Mouse (Mus musculus) midbrain, embryonic 13.5 days (tissue): ENCODE results near the gene Rpa2. TPM values are rescaled to one million over a fixed set of nuclear protein-coding genes. Genes with fewer than 3 reads are reported as not detected.
"Not testable (repeated sequence)": the region's sequence is repeated elsewhere in the genome, so short reads cannot be mapped to it uniquely, and the experiment has no call there.

Experiments used
- ATAC-seq: fragments of 200-750 bp; cut with Nextera tagmentation; 2 replicates; pipeline ENCODE4 v1.8.0; 2017; ENCODE audit warnings: mild to moderate bottlenecking, moderate TSS enrichment, moderate library complexity
- H3K27ac ChIP-seq: fragments of 300-500 bp; sonication (generic); 2 replicates; pipeline ENCODE4 v1.5.1; 2015; ENCODE audit warnings: inconsistent platforms, mild to moderate bottlenecking, moderate library complexity
- H3K27me3 ChIP-seq: fragments of 300-500 bp; sonication (generic); 2 replicates; pipeline ENCODE4 v1.6.1; 2015; ENCODE audit warnings: mild to moderate bottlenecking, inconsistent platforms
- H3K36me3 ChIP-seq: fragments of 300-500 bp; sonication (generic); 2 replicates; pipeline ENCODE4 v1.6.1; 2015; ENCODE audit warnings: mild to moderate bottlenecking, inconsistent platforms
- H3K4me1 ChIP-seq: fragments of 300-500 bp; sonication (generic); replicated peaks from 2 replicates; pipeline ENCODE4 v1.6.1; 2015; ENCODE audit warnings: inconsistent platforms
- H3K4me2 ChIP-seq: fragments of 300-500 bp; sonication (generic); replicated peaks from 2 replicates; pipeline ENCODE4 v1.6.1; 2015; ENCODE audit warnings: moderate library complexity, mild to moderate bottlenecking, inconsistent platforms
- H3K4me3 ChIP-seq: fragments of 300-500 bp; sonication (generic); replicated peaks from 2 replicates; pipeline ENCODE4 v1.5.1; 2015; ENCODE audit warnings: mild to moderate bottlenecking, inconsistent platforms
- H3K9ac ChIP-seq: fragments of 300-500 bp; sonication (generic); replicated peaks from 2 replicates; pipeline ENCODE4 v1.6.1; 2015; ENCODE audit warnings: mild to moderate bottlenecking, inconsistent platforms
- H3K9me3 ChIP-seq: fragments of 300-500 bp; sonication (generic); 2 replicates; pipeline ENCODE4 v1.6.1; 2016; ENCODE audit warnings: mild to moderate bottlenecking, inconsistent platforms
- WGBS: fragments of 180-500 bp; shearing (Covaris S2); methylation state at CpG from one replicate; pipeline ENCODE4 v1.1.7; 2015; 5-methylcytosine and 5-hydroxymethylcytosine counted together
- polyA plus RNA-seq: library from polyadenylated mRNA; unstranded; fragments of >200 nt; fragmentation: Nextera tagmentation; extraction: Ambion mirVana; gene quantifications from 2 replicates; pipeline ENCODE4 v1.2.1, GENCODE M21; 2015

Gene Rpa2
- polyA plus RNA-seq, 1 experiment from 2014 or later = 58.6 TPM

DNA sequence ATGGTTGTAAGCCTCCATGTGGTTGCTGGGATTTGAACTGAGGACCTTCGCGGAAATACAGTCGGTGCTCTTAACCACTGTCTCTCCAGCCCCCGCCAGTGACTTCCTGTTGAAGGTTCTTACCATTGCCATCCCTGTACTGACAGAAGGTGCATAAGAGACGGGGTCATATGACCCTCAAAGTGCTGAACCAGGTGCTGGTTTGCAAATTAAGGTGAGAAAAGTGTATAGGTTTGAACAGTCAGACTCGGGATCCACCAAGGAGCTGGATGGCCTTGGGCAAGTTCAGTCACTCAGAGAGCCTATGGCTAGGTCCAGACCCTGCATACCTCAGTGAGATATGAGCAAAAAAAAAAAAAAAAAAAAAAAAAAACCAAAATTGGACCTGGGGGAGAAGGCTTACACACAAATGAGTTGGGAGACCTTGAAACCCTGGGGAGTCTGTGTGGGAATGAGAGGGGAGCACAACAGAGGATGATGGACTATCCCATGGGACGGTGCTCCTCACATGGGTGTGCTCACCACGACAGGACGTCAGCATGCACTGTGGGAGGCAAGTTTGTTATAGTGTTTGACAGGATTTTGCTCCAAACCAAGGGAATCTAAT is 21.1 kb upstream of the Rpa2 start:
- Histone ChIP-seq H3K27ac (no peak overlapping the region), H3K36me3 (no peaks in the 10 kb centered on the region), H3K27me3 (no peaks in the 10 kb centered on the region), H3K4me3 (no peak overlapping the region), H3K9ac (no peak overlapping the region), H3K4me2 (no peak overlapping the region), H3K9me3 (no peaks in the 10 kb centered on the region), H3K4me1 (peaks cover 16% of the 10 kb centered on the region)
- 88% methylated on average over 9 of the region's 9 CpGs for WGBS
- no peak for ATAC-seq

DNA sequence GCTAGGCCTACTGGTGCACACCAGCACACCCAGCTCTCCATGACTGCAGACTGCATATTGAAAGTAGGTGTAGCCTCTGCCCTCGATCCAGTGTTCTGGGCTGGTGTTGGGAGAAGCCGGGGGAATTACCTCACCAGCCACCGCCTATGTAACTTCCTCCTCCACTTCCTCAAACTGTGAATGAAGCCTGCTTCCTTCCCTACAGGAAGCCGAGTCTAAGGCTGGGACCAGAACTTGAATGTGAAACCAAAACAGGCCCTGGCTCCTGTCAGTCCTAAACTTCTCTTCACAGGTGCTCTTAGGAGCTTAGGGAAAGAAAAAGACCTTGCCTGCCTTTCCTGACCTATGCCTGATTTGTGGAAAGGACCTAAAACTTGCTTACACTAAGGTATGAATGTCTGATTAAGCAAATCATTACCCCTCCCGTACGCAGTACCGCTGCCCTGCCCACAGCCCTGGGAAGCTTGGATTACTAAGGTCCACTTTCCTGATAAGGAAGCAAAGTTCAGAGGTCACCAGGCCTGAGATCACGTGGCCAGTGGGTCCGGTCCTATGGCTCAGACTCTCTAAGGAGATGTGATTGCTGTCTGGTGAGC is 20.4 kb upstream of the Rpa2 start:
- 75% methylated on average over 9 of the region's 9 CpGs for WGBS
- Histone ChIP-seq H3K27ac (no peak overlapping the region), H3K4me2 (no peak overlapping the region), H3K4me3 (no peak overlapping the region), H3K4me1 (peaks cover 16% of the 10 kb centered on the region), H3K27me3 (no peaks in the 10 kb centered on the region), H3K36me3 (no peaks in the 10 kb centered on the region), H3K9me3 (no peaks in the 10 kb centered on the region), H3K9ac (no peak overlapping the region)
- ATAC-seq = no peak

DNA sequence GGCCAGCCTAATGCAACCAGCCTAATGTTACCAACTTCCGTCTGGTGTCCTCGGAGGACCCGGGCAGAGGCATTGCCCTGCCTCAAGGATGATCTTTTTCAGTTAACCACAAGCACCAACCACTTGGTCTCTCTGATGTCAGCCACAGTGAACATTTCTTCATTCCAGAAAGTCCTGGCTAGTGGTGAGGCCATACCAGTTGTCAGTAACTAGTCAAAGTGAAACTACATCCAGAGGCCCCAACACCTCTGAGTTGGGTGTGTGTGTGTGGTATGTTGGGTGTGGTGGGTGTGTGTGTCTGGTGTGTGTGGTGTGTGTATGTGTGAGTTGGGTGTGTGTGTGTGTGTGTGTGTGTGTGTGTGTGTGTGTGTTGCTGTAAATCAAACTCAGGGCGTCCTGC is 19.4 kb upstream of the Rpa2 start:
- no peaks in the 10 kb centered on the region for H3K9me3 ChIP-seq
- no peaks in the 10 kb centered on the region for H3K36me3 ChIP-seq
- WGBS = 90% methylated on average over 4 of the region's 4 CpGs
- ATAC-seq = no peak
- no peak overlapping the region for H3K4me3 ChIP-seq
- H3K4me2 ChIP-seq = no peak overlapping the region
- no peaks in the 10 kb centered on the region for H3K27me3 ChIP-seq
- H3K4me1 ChIP-seq = peaks cover 13% of the 10 kb centered on the region
- H3K9ac ChIP-seq = no peak overlapping the region
- H3K27ac ChIP-seq = no peak overlapping the region

DNA sequence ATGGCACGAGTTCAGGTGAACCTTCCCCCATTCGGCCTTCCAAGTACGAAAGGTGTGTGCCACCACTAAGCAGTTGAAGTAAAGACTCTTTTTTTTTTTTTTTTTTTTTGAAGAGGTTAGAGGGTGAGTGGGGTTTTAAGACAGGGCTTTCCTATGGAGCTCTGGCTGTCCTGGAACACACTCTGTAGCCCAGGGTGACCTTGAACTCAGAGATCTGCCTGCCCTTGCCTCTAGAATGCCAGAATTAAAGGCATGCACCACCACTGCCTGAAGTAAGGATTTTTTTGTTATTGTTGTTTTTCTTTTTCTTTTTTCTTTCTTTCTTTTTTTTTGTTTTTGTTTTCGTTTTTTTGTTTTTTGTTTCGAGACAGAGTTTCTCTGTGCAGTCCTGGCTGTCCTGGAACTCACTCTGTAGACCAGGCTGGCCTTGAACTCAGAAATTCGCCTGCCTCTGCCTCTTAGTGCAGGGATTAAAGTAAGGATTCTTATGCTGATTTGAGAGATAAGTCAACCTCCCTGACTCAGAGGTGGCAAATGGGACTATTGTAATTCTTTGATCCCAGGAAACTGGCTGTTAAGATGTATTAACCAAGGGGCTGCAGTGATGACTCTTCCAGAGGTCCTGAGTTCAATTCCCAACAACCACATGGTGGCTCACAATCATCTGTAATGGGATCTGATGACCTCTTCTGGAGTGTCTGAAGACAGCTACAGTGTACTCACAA is 18.7 kb upstream of the Rpa2 start:
- WGBS = 84% methylated on average over 6 of the region's 6 CpGs
- Histone ChIP-seq H3K9ac (no peak overlapping the region), H3K4me2 (no peak overlapping the region)

DNA sequence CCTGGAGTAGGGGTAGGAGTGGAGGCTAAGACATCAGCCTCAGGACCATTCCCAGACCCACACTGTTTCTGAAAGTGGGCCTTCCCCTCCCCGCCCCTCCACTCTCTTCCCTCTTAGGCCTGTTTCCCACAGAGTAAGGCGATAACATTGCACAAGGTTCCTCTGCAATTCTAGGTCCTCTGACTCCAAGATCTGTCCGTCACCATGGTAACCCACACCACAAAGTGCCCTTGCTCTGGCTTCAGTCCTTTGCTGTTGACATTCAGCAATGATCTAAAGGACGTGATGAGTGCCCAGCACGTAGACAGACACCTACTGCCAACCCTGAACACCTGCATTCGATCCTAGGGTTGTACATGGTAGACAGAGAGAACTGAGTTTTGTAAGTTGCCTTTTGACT is 15.1 kb upstream of the Rpa2 start:
- Histone ChIP-seq H3K27ac (no peak overlapping the region), H3K4me1 (peaks cover 8% of the 10 kb centered on the region), H3K36me3 (no peaks in the 10 kb centered on the region), H3K4me3 (no peak overlapping the region), H3K9me3 (no peaks in the 10 kb centered on the region), H3K9ac (no peak overlapping the region), H3K4me2 (no peak overlapping the region), H3K27me3 (peaks cover 27% of the 10 kb centered on the region)
- no peak for ATAC-seq
- 71% methylated on average over 6 of the region's 6 CpGs for WGBS

More for the DNA sequence above, 18.7 kb upstream of the Rpa2 start:
- Histone ChIP-seq H3K9me3 (no peaks in the 10 kb centered on the region), H3K27ac (no peak overlapping the region), H3K27me3 (no peaks in the 10 kb centered on the region), H3K4me1 (peaks cover 7% of the 10 kb centered on the region), H3K4me3 (no peak overlapping the region), H3K36me3 (no peaks in the 10 kb centered on the region)
- ATAC-seq = no peak

DNA sequence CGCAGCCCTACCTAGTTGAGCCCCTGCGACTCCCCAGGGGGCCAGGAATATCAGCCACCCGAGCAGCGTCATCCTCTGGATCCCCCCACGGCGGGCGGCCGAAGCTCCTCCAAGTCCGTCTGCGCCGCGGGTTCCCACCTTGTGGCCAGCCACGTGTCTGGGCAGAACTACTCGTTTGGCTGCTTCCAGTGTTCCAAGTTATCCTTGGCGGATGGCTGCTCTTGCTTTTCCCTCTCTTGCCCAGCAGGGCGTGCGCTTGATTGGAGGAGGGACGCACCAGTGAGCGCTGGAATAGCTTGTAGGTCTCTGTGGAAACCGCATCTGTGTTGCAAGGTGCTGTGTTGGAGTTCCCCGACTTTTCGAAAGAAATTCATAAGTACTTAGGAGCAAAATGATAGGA is 11.2 kb upstream of the Rpa2 start, which contains the start of gene Smpdl3b:
Smpdl3b (minus strand) TSS at position 279 of the 400 bp plus-strand sequence.
- Histone ChIP-seq H3K4me2 (peak within 1 kb of the TSS; percentile 68), H3K4me1 (peaks cover 8% of the 10 kb centered on the region), H3K9ac (peak within 1 kb of the TSS; percentile 63), H3K36me3 (no peaks in the 10 kb centered on the region), H3K27ac (no peak within 1 kb of the TSS), H3K27me3 (peaks cover 29% of the 10 kb centered on the region), H3K9me3 (no peaks in the 10 kb centered on the region), H3K4me3 (peak within 1 kb of the TSS; percentile 38)
- peak; percentile 75 for ATAC-seq
- WGBS = 1% methylated on average over 22 of the region's 22 CpGs

DNA sequence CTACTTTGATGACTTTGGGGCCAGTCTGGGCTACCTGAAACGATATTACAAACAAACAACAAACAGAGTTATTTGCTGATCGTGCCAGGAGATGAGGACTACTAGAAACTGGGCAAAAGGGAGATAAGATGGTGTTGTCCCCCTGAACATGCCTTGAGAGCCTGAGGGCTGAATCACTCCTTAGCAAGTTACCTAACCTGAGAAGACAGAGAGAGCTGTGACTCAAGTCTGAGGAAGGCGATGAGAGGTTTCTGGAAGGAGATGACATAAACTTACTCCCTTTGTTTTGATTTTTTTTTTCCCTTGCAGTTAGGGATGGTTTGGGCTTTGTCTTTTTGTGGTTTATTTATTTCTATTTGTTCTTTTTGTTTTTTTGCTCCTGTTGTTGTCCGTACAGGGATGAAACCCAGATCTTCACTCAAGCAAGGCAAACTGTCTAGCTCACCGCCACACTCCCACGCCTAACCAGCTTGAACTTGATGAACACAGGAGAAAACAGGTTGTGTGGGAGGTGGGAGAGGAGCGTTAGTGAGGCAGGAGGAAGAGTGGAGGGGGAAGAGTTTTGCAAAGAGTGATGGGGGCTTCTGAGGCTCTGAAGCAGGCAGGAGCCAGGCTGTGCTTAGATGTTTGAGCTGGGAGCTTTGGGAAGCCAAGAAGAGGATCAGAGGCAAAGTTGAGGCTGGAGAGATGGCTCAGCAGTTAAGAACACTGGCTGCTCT is 10.3 kb upstream of the Rpa2 start:
- H3K4me3 ChIP-seq = no peak overlapping the region
- peaks cover 29% of the 10 kb centered on the region for H3K27me3 ChIP-seq
- H3K9me3 ChIP-seq = no peaks in the 10 kb centered on the region
- peak overlapping the region; percentile 63; the same call in 1 of the 2 replicates for H3K9ac ChIP-seq
- WGBS = 86% methylated on average over 7 of the region's 7 CpGs
- no peaks in the 10 kb centered on the region for H3K36me3 ChIP-seq
- ATAC-seq = no peak
- H3K4me2 ChIP-seq = peak overlapping the region; percentile 68; the same call in 1 of the 2 replicates
- H3K4me1 ChIP-seq = peaks cover 8% of the 10 kb centered on the region
- H3K27ac ChIP-seq = no peak overlapping the region

DNA sequence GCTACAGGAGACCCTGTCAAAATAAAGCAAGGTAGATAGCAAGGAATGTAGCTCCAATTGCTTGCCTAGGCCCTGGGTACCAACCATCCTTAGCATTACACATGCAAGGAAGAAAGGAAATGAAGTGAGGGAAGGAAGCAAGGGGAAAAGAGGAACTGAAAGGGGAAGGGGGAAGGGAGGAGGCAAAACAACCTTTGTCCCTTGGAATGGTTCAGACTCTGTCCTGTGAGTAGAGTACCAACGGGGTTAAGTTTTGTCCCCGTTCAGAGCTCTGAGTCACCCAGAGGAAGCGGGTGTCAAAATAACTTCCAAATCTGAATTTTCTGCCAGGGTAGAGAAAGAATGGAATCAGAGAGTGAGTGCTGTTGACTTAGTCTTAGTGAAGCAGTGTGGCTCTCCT is 7.8 kb upstream of the Rpa2 start:
- no peak overlapping the region for H3K27ac ChIP-seq
- 73% methylated on average over 3 of the region's 3 CpGs for WGBS
- H3K4me2 ChIP-seq = no peak overlapping the region
- H3K9ac ChIP-seq = no peak overlapping the region
- H3K36me3 ChIP-seq = no peaks in the 10 kb centered on the region
- H3K9me3 ChIP-seq = no peaks in the 10 kb centered on the region
- ATAC-seq = no peak
- peaks cover 29% of the 10 kb centered on the region for H3K27me3 ChIP-seq
- H3K4me1 ChIP-seq = peaks cover 8% of the 10 kb centered on the region
- H3K4me3 ChIP-seq = no peak overlapping the region

DNA sequence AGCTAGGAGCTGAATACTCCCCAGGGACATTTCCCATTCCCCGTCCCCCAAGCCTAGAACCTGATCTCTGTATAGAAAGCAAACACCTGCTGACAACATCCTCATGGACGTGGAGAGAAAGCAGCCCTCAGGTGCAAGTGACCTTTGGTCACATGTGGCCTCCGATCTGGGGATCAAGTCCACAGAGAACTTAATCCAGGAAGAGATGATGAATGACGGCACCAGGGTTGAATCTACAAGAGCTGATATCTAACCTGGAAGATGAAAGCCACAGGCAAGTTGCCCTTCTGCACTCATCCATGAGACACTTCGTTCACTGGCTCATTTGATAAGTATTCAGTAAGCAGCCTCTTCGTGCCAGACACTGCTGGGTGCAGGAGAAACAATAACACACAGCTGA is 5.5 kb upstream of the Rpa2 start:
- no peak overlapping the region for H3K4me3 ChIP-seq
- no peak overlapping the region for H3K27ac ChIP-seq
- no peak for ATAC-seq
- H3K9ac ChIP-seq = no peak overlapping the region
- 79% methylated on average over 6 of the region's 6 CpGs for WGBS
- no peaks in the 10 kb centered on the region for H3K9me3 ChIP-seq
- no peaks in the 10 kb centered on the region for H3K36me3 ChIP-seq
- H3K4me1 ChIP-seq = no peaks in the 10 kb centered on the region
- no peak overlapping the region for H3K4me2 ChIP-seq
- H3K27me3 ChIP-seq = peaks cover 7% of the 10 kb centered on the region

DNA sequence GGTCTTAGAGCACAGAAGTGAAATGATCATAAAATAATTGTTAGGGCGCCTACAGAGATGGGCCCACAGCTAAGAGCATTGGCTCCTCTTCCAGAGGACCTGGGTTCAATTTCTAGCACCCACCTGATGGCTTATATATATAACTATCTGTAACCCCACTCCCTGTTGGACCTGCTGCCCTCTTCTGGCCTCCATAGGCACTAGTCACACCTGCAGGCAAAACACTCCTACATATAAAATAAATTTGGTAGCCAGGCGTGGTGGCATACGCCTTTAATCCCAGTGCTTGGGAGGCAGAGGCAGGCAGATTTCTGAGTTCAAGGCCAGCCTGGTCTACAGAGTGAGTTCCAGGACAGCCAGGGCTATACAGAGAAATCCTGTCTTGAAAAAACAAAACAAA is 5.0 kb upstream of the Rpa2 start:
- H3K36me3 ChIP-seq, H3K27me3 ChIP-seq, H3K4me2 ChIP-seq, H3K27ac ChIP-seq, H3K4me3 ChIP-seq, H3K9ac ChIP-seq, H3K4me1 ChIP-seq, ATAC-seq, H3K9me3 ChIP-seq: not testable (repeated sequence)
- WGBS = 90% methylated on average over 3 of the region's 3 CpGs

DNA sequence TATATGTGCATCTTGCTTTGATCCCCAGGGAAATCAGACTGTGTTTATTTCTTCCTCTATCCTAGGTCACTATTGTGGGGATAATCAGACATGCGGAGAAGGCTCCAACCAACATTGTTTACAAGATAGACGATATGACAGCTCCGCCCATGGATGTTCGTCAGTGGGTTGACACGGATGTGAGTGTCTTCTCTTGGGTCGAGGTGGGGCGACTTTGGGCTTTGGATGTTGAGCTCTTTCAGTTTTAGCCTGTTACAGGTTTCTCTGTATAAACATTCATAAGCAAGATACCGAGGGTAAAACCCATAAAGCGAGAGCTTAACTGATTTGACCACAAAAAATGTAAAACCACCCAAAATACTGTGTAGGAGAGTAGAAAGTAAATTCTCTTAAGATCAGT is 3.6 kb downstream of the Rpa2 start:
- whole genome bisulfite sequencing = 96% methylated on average over 9 of the region's 9 CpGs
- Histone ChIP-seq H3K4me2 (no peak overlapping the region), H3K9me3 (no peaks in the 10 kb centered on the region), H3K4me3 (no peak overlapping the region), H3K9ac (no peak overlapping the region), H3K27me3 (no peaks in the 10 kb centered on the region), H3K4me1 (peaks cover 12% of the 10 kb centered on the region), H3K27ac (no peak overlapping the region), H3K36me3 (peaks cover 61% of the 10 kb centered on the region)
- ATAC-seq = no peak

DNA sequence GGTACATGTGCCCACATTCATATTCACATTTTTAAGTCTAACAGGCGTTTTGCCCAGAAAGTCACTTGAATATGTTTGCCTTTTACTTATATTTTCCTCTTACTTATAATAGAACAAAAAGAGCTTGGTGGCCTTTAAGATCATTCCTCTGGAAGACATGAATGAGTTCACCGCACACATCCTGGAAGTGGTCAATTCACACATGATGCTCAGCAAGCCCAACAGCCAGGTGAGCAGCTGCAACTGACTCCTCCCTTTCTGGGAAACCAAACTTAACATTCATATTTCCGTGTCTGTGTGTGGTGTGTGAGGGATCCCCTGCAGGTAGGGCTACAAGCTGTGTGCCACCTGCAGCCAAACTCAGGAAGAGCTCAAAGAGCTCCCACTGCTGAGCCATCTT is 6.8 kb downstream of the Rpa2 start:
- Histone ChIP-seq H3K4me2 (no peak overlapping the region), H3K27ac (no peak overlapping the region), H3K4me1 (no peaks in the 10 kb centered on the region), H3K9me3 (no peaks in the 10 kb centered on the region), H3K36me3 (peaks cover 90% of the 10 kb centered on the region), H3K4me3 (no peak overlapping the region), H3K9ac (no peak overlapping the region), H3K27me3 (no peaks in the 10 kb centered on the region)
- WGBS = 94% methylated on average over 3 of the region's 3 CpGs
- ATAC-seq = no peak
